Mouse (Mus musculus): ENCODE results near the gene Gper1. TPM values are rescaled to one million over a fixed set of nuclear protein-coding genes. Genes with fewer than 3 reads are reported as not detected.

Gper1 gene
- total RNA-seq (2021), result 1 to 10 TPM; 1.3 to 2.1 TPM

- intact Hi-C loops (cut with DNase I), result no loop called here
- DNase-seq (ENCODE audit: low spot score), result no peak
These were observed at the start of gene Gper1 for GRCm38 (mm10) chr5:139423026-139423865. Gper1 (plus strand) TSS chr5:139423151.

GRCm38 (mm10) chr5:139373889-139374444 lies 49.0 kb upstream of the Gper1 start:
- no peak for DNase-seq (ENCODE audit: low spot score)
- intact Hi-C loops (cut with DNase I), result no loop called here

GRCm38 (mm10) chr5:139374841-139375240 lies 48.1 kb upstream of the Gper1 start:
- intact Hi-C loops (cut with DNase I), result no loop called here
- no peak for DNase-seq (ENCODE audit: low spot score)

- peak; percentile 60 for DNase-seq (ENCODE audit: low spot score)
- intact Hi-C loops (cut with DNase I), result no loop called here
These were observed 45.3 kb upstream of the Gper1 start, which contains the start of gene Gpr146 for GRCm38 (mm10) chr5:139377468-139378270. Gpr146 (plus strand) TSS chr5:139377697.

- no peak for DNase-seq (ENCODE audit: low spot score)
- intact Hi-C loops (cut with DNase I), result no loop called here
These were observed 44.7 kb upstream of the Gper1 start for GRCm38 (mm10) chr5:139378271-139378556.

GRCm38 (mm10) chr5:139378986-139379629 lies 43.8 kb upstream of the Gper1 start:
- intact Hi-C loops (cut with DNase I), result no loop called here
- DNase-seq (ENCODE audit: low spot score), result peak; percentile 72

GRCm38 (mm10) chr5:139379771-139380384 lies 43.1 kb upstream of the Gper1 start:
- no peak for DNase-seq (ENCODE audit: low spot score)
- intact Hi-C loops (cut with DNase I), result no loop called here

- peak; percentile 95 for DNase-seq (ENCODE audit: low spot score)
- intact Hi-C loops (cut with DNase I), result no loop called here
These were observed 42.3 kb upstream of the Gper1 start for GRCm38 (mm10) chr5:139380385-139381248.

- no peak for DNase-seq (ENCODE audit: low spot score)
These were observed 41.1 kb upstream of the Gper1 start for GRCm38 (mm10) chr5:139381586-139382513.

GRCm38 (mm10) chr5:139382760-139383159 lies 40.2 kb upstream of the Gper1 start:
- intact Hi-C loops (cut with DNase I), result no loop called here
- peak; percentile 70 for DNase-seq (ENCODE audit: low spot score)

More at GRCm38 (mm10) chr5:139381586-139382513, 41.1 kb upstream of the Gper1 start:
- intact Hi-C loops (cut with DNase I), result no loop called here

GRCm38 (mm10) chr5:139383234-139383633 lies 39.7 kb upstream of the Gper1 start:
- DNase-seq (ENCODE audit: low spot score), result no peak
- intact Hi-C loops (cut with DNase I), result no loop called here

GRCm38 (mm10) chr5:139384531-139384930 lies 38.4 kb upstream of the Gper1 start:
- no peak for DNase-seq (ENCODE audit: low spot score)
- intact Hi-C loops (cut with DNase I), result no loop called here

GRCm38 (mm10) chr5:139386047-139386446 lies 36.9 kb upstream of the Gper1 start:
- DNase-seq (ENCODE audit: low spot score), result no peak
- intact Hi-C loops (cut with DNase I), result no loop called here

- intact Hi-C loops (cut with DNase I), result no loop called here
These were observed 35.4 kb upstream of the Gper1 start for GRCm38 (mm10) chr5:139387329-139388194.

GRCm38 (mm10) chr5:139388195-139388570 lies 34.8 kb upstream of the Gper1 start:
- intact Hi-C loops (cut with DNase I), result no loop called here
- no peak for DNase-seq (ENCODE audit: low spot score)

More at GRCm38 (mm10) chr5:139387329-139388194, 35.4 kb upstream of the Gper1 start:
- no peak for DNase-seq (ENCODE audit: low spot score)

- intact Hi-C loops (cut with DNase I), result no loop called here
- DNase-seq (ENCODE audit: low spot score), result no peak
These were observed 34.0 kb upstream of the Gper1 start for GRCm38 (mm10) chr5:139388694-139389675.

All from heart, postnatal 25 days (tissue).